Mouse (Mus musculus) ES-CJ7 (cell line): Measurements from ENCODE around the gene 9230102O04Rik.

Experiments used
- DNase-seq: peaks from one replicate; pipeline ENCODE4 v3.0.0; 2011; ENCODE audit warnings: low read depth, low spot score

The 9230102O04Rik gene

DNA sequence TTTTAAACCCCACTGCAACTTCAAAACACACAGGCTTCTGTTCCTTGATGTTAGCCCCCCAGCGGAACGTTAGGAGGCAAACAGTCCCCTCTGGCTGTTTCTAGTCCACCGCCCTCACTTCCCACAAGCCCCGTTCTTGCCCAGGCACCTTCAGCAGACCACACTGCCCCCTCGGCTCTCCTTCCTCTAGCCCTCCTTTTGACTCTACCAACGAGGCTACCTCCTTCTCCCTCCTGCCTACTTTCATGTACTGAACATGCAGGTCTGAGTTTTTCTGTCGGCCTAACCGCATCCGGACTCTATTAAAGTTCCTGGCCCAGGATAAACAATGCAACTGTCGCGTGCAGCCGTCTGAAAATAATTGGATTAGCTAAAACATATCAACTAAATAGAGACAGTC lies 16.7 kb downstream of the 9230102O04Rik start:
- DNase-seq = no peak

DNA sequence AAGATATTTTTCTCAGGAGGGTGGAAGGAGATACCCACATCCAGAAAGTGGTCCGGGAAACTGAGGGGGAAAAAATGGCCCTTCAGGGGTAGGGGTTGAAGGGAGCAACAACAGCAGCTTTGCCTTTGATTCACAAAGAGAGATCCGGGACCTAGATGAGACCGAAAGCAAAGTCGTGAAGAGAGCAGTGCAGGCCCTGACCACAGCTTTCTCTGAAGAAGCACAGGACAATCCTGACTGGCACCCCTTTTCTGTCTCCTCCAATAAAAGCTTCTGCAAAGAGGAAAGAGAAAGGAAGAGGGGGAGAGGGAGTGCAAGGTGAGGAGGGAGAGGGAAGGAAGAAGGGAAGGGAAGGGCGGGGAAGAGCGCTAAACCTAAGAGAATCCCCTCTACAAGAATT lies 17.5 kb downstream of the 9230102O04Rik start:
- no peak for DNase-seq

DNA sequence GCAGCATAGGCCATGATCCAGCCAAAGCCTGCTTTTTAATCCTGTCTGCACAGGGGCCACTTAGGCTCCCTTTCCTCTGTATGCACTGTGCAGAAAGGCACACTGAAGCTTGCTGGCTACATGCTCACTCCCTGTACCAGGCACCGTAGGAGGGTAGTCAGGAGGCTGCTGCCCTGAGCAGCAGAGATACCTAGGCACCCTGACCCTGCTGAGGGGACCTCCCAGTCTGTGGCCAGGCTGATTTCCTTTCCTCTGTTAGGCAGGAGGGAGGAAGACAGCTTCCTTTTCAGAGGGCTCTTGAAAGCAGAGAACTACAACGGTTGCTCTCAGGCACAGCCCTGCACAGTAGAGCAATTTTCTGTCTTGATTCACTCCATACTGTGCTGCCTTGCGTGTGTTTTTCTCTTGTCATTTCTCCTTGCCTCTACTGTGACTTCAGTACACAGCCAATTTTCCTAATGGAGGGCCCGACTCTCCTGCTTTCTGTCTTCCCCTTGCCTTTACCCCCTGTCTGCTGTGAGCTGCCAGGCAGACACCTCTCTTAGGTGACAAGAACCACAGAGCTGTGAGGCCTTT lies 18.1 kb downstream of the 9230102O04Rik start:
- DNase-seq = no peak

DNA sequence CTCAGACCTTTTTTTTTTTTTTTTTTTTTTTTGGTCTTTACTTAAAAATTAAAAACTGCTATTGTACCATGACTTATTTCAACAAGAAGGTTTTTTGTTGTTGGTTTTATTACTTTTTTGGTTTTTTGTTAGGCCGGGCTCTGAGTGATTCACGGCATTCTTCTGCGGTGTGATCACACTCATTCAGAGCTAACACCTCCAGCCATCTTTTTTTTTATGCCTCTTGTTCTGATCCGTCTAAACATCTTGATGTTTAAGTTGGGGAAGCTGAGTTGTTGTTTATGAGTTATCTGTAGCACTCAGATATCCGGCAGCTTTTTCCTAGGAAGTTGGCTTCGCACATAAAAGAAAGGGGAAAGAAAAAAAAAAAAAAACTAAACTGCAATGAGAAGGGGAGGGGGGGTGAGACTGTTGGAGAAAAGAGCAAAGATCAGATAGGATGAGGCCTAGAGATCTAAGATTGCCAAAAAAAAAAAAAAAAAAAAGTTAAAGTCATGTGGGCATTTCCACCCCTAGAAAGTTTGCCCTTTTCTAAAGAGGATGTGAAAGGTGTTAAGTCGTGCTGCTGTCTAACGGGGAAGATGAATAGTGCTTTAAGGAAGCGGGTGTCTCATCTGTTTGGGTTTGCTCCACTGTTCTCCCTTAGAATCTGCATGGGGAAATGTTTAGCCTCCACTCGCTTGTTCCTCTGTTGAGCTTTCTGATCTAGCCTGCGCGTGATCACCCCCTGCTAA lies 22.1 kb downstream of the 9230102O04Rik start:
- no peak for DNase-seq

DNA sequence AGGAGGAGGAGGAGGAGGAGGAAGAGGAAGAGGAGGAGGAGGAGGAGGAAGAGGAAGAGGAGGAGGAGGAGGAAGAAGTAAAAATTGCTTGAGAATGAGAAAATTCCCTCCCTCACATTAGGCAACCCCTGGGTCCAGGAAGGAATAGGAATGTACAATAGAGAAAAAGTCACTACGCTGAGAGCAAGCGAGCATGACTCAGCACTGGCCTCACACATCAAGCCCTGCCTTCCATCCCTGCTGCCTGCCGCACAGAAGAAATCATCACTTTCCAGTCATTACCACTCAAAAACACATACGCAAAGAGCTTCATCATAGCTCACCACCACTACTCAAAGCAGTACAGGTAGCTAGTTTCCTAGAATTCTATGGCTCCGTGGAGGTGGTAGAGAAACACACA lies 28.6 kb downstream of the 9230102O04Rik start:
- no peak for DNase-seq

DNA sequence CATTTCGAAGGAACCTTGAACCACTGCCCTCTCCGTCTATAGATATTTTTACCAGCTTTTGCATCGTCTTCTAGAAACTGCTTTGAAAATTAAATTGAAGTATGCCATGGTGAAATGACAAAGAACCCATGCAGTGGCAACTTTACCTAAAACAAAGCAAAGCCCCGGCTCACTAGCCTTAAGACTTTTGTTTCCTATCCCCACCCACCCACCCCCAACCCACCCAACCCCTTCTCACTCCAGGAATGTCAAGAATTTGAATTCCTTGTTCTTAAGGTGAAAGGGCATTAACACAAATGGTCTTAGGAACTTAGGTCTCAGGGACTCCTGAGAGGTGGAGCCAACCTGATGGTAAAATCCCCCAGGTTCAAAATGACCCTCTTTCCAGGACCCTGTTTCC lies 33.5 kb downstream of the 9230102O04Rik start:
- DNase-seq = peak; percentile 75

DNA sequence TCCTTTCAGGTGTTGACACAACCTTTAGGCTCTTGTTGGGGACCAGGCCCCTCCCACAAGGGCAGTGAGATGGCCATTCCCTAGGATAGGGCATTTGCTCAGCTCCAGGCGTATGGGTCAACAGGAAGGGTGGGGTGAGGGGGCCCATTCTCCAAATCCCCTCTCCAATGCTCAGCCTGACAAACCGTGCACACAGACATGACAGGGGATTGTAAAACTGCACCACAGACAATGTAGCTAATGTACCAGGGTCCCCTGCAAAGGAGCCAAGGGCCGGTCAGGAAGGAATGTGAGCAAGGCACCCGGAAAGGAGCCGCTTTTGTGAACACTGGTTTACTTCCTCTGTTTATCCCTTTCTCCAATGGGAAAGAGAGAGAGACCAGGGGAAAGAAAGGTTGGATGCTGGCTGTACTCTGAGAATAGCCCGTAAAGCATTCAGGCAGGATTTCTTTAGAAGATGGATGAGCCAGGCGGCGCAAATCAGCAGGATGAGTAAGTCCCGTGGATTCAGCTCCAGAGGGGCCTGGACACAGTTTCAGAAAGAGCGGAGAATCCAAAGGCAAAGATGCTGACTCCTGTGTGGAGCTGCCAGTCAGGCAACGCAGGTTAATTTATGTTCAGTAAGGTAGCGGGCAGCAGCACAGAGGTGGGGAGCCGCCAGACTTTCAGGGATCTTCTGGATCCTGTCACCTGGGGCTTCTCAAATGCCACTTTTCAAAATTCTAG lies 36.3 kb downstream of the 9230102O04Rik start:
- no peak for DNase-seq

DNA sequence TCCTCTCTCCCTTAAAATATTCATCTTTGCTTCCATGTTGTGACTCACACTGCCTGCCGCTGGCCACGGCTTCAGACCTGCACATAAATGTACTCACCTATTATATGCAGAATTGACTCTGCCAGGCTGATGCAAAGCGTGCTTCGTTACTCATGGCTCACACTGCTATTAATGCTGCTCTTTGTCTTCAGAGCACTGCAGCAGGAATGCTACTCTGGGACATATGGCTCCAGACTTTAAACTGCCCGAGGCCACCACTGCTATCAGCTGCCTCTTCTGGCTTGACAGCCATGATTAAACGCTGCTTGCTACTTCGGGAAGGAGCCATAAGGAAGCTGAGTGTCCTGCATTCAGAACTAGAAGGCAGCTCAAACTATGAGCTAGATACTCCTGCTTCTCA lies 54.1 kb downstream of the 9230102O04Rik start:
- no peak for DNase-seq

DNA sequence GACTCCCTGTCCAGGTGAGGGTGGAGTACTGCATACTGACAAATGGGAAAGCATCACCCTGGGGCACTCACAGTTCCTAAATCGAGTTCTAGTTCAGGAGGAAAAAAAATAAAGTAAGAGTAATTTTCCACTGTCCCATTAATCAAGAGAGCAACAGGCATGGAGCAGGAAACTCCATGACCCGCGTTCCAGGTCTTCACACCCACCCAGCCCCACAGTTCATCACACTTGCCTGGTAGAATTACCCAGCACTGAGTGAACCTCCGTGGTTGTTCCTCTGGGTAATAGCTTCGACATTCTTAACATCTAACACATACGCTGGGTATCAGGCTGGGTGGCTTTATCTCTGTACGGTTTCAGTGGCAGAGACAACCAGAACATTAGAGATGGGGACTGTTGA lies 55.6 kb downstream of the 9230102O04Rik start:
- DNase-seq = no peak
